Mouse (Mus musculus) brain, embryonic 14.5 days (tissue): ENCODE results near the gene Kcnh1.

Source experiments
- CTCF ChIP-seq: fragments of 200-500 bp; IDR thresholded peaks from 2 replicates; pipeline ENCODE4 v1.5.1; 2012; ENCODE audit warnings: inconsistent platforms, mild to moderate bottlenecking, moderate library complexity, borderline replicate concordance; ENCODE audit not compliant: insufficient read depth, insufficient read length; ENCODE audit errors: extremely low read depth
- POLR2A ChIP-seq: fragments of 200-500 bp; IDR thresholded peaks from 2 replicates; pipeline ENCODE4 v1.6.1; 2012; ENCODE audit warnings: mild to moderate bottlenecking, inconsistent platforms, borderline replicate concordance; ENCODE audit not compliant: poor library complexity, insufficient read depth, insufficient read length, severe bottlenecking; ENCODE audit errors: extremely low read depth

DNA sequence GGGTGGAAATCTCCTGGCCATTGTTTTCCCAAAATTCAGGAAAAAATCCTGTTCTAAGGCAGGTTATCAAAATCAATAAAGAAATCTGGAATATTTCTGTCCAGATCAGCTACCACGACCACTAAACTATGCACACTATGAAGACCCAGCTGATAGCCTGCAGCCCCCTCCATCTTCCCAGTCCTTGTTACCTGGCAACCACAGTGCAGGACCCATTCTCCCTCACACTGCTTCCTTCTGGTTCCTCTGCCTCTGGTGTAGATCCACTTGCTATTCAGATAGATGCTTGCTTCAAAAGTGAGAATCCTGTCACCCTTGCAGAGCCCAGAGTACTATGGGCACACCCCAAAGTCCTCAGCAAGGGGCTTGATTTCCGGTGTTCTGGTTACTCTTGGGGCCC is 351.5 kb downstream of the Kcnh1 start:
- TF ChIP-seq CTCF = no peak
- no peak for TF ChIP-seq POLR2A
